Mouse (Mus musculus) ovary, adult 18-20 months (tissue): ENCODE results near the gene Apof.

Experiments used
- DNase-seq: peaks from one replicate; pipeline ENCODE4 v3.0.0; 2022; ENCODE audit warnings: low spot score, mixed read lengths

The Apof gene

DNA sequence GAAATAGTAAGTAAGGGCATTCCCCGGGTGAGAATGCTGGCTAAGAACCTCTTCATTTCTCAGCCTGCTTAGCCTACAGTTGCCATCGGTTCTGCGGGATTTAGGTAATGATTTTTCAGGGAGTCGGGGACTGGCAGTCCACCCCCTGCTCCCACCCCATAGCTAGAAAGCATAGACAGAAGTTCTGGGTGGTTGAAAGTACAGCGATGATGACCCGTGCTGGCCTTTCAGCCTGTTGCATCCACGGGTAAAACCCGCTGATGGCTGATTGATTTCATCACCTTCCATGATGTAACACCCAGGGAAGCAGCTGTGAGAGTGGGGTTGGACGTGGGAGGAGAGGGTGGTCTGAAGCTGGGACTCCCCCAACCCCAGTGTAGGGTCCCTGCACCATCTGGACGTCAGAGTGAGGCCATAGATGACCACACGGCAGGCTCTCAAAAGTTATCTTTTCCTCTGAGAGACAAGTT lies 30.3 kb downstream of the Apof start, which contains the start of gene Il23a:
Il23a (minus strand) TSS at position 51 of the 470 bp plus-strand sequence.
- no peak for DNase-seq

DNA sequence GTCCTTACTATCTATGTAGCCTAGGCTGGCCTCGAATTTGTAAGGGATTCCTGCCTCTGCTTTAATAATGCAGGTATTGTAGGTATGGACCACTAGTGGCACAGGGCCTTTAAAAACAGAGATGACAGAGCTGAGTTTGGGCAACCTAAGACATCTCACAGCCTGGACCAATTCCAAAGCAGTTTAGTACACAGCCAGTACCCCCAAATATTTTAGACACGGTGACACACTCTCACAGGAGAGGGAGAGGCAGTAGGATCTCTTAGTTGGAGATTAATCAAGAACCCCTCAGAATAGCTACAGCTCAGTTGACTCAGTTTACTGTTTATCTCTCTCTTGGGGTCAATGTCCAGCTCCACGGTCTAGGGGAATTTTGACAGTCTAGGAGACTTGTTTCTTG lies 33.9 kb downstream of the Apof start:
- no peak for DNase-seq

DNA sequence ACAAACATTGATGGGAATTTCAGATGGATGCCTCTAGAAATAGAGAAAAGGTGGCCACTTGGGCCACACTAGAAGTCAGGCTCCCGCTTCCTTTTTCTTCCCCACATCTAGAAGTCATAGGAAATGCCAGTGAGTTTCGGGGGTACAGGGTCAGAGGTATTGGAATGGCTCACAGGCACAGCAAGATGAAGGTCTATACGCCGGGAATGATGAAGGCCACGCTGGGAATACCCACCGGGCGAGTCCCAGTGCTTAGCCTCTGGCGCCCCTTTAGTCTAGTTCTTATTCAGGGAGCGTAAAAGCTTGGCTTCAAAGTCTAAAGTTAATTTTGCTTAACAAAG lies 34.3 kb downstream of the Apof start:
- no peak for DNase-seq

DNA sequence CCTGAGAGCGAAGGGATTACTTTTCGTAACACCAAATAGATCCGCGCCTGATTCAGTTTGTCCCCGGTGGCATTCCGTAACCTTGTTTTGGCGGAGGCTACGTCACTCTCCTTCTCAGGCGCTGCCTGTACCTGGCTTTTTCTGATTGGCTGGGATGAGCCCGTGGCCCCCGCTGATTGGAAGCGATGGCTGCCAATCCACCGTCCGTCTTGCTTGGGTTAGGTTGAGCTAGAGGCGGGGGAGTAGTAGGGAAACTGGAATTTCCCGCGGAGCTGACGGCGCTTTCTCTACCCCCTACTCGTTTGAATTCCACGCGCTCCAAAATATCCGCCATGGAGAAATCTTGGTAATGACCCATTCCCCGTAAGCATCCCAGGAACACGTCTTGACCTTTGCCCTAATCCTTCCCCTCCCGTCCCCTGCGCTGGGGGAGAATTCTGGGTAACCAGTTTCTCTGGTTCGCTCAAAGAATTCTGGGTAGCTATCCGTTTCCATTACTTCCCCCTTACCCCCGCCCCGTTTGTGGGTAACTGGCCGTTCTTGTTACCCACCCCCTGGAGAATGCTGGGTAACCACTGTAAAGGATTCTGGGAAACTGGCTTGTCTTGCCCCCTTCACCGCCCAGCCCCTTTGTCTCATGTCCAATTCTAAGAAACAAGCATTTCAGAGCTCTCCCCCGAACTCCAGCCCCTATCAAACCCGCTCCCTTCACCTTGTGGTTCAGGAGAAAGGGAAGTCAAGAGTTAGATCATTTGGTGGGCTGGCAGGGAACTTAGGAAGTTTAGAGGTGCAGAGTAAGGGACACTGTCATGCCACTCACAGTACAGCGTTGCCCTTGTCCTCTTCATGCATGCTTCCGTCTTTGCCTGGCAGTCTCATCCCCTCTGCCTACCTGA lies 34.9 kb downstream of the Apof start, which contains the start of gene Pan2:
Pan2 (plus strand) TSS at position 210 of the 896 bp plus-strand sequence.
- peak; percentile 99 for DNase-seq

DNA sequence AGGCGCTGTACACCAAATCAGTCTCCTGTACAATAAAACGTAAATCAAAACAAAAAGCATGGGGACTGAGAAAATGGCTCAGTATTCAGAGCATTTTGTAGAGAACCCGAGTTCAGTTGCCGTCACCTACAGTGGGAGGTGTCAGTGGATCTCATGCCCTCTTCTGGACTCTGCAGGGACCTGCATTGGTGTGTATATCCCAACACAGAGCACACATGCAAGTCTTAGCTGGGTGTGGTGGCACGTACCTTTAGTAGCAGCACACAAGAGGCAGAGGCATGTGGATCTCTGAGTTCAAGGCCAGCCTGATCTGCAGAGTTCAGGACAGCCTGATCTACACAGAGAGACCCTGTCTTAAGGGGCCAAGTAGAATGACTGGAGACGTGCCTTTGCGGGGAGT lies 41.2 kb downstream of the Apof start:
- DNase-seq = no peak

DNA sequence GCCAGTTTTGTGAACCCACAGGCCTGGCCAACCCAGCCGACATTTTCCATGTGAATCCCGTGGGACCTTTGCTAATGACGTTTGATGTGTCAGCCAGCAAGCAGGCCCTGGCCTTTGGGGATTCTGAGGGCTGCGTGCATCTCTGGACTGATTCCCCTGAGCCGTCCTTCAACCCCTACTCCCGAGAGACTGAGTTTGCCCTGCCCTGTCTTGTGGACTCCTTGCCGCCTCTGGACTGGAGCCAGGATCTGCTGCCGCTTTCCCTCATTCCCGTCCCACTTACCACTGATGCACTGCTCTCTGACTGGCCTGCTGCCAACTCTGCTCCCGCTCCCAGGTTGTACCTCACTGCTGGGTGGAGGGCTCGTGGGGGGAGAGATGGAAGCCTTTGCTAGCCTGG lies 41.7 kb downstream of the Apof start:
- peak; percentile 48 for DNase-seq

DNA sequence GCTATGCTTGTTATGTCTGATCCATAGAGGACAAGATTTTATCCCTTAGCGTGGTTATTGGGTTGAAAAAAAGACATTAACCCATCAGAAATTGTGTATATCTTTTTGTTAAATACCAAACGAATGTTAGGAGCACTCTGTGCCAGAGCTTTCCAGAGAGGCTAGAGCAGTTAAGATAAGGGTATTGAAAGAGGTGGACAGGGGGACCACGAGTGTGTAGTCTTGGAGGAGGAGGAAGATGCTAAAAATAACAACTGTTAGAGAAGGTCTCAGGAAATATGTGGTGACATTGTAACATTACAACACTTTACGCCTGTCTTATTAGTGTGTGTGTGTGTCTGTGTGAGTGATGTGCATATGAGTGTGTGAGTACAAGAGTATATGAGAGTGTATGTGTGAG lies 42.4 kb downstream of the Apof start:
- no peak for DNase-seq

DNA sequence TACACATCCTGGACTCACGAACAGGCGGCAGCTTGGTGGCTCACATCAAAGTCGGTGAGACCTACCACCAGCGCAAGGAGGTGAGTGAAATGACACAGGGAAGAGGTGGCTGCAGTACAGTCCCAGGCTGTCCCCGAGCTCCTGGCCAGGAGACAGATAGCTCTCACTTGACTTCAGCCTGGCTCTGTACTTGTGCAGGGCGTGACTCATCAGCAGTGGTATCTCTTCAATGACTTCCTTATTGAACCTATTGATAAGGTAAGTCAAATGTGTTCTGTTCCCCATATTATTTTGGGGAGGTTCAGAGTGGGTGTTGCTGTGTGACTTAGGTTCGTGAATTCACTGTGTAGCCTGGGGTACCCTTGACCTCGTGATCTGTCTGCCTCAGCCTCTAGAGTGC lies 47.1 kb downstream of the Apof start:
- no peak for DNase-seq
